Mouse (Mus musculus) hematopoietic multipotent progenitor cell, adult 10-12 weeks (in vitro differentiated cells): Measurements from ENCODE around the gene Gm42688. TPM values are rescaled to one million over a fixed set of nuclear protein-coding genes. Genes with fewer than 3 reads are reported as not detected.

Experiments
- polyA plus RNA-seq: library from polyadenylated mRNA; stranded (reverse); fragments of >175 nt; gene quantifications from 2 replicates; pipeline ENCODE4 v1.2.3, GENCODE M21; 2012; ENCODE audit warnings: low replicate concordance

Gene Gm42688
- polyA plus RNA-seq: 3.6 and 7.5 TPM in 2 replicates

GRCm38 (mm10) chr6:83101316-83101687 lies at the start of gene Gm42688, which contains the start of gene Ccdc142:
Gene Gm42688, plus strand, starts transcription at chr6:83101617.
Gene Ccdc142, plus strand, starts transcription at chr6:83101601.

GRCm38 (mm10) chr6:83054074-83054851 lies 47.2 kb upstream of the Gm42688 start, which contains the start of gene Aup1:
Gene Aup1, plus strand, starts transcription at chr6:83054521.

GRCm38 (mm10) chr6:83054871-83055431 lies 46.5 kb upstream of the Gm42688 start, which contains the start of gene Htra2:
Gene Htra2, minus strand, starts transcription at chr6:83055273.

GRCm38 (mm10) chr6:83057790-83058189 lies 43.6 kb upstream of the Gm42688 start, which contains the start of gene Dqx1:
Gene Dqx1, plus strand, starts transcription at chr6:83057844.

GRCm38 (mm10) chr6:83070247-83070310 lies 31.3 kb upstream of the Gm42688 start, which contains the start of gene Tlx2:
Gene Tlx2, minus strand, starts transcription at chr6:83070293.

GRCm38 (mm10) chr6:83077630-83078323 lies 23.6 kb upstream of the Gm42688 start, which contains the start of gene Pcgf1:
Gene Pcgf1, plus strand, starts transcription at chr6:83077869.

GRCm38 (mm10) chr6:83086121-83087035 lies 15.0 kb upstream of the Gm42688 start, which contains the start of gene Lbx2:
Gene Lbx2, plus strand, starts transcription at chr6:83086367.

GRCm38 (mm10) chr6:83108762-83109668 lies 7.6 kb downstream of the Gm42688 start, which contains the start of gene Mrpl53:
Gene Mrpl53, plus strand, starts transcription at chr6:83109040.

GRCm38 (mm10) chr6:83115011-83115671 lies 13.7 kb downstream of the Gm42688 start, which contains the start of gene Mogs:
Gene Mogs, plus strand, starts transcription at chr6:83115496.

GRCm38 (mm10) chr6:83120930-83121862 lies 19.8 kb downstream of the Gm42688 start, which contains the start of gene Wbp1:
Gene Wbp1, minus strand, starts transcription at chr6:83121559.

GRCm38 (mm10) chr6:83125331-83125730 lies 23.9 kb downstream of the Gm42688 start, which contains the start of gene Ino80b:
Gene Ino80b, minus strand, starts transcription at chr6:83125431.

GRCm38 (mm10) chr6:83134951-83135513 lies 33.6 kb downstream of the Gm42688 start, which contains the start of gene Rtkn:
Gene Rtkn, plus strand, starts transcription at chr6:83135463.

GRCm38 (mm10) chr6:83156259-83156684 lies 54.9 kb downstream of the Gm42688 start, which contains the start of the genes Wdr54 and 1700003E16Rik:
Gene Wdr54, minus strand, starts transcription at chr6:83156397.
Gene 1700003E16Rik, plus strand, starts transcription at chr6:83156404.

Other genes with a start within 250 kb of the Gm42688 start
- 5.5 and 9.5 TPM in 2 replicates for gene Sema4f, start 161.8 kb upstream of the Gm42688 start, polyA plus RNA-seq
- 2.0 and 5.3 TPM in 2 replicates for gene M1ap, start 154.7 kb upstream of the Gm42688 start, polyA plus RNA-seq
- 102 and 131 TPM in 2 replicates for gene Dok1, start 68.1 kb upstream of the Gm42688 start, polyA plus RNA-seq
- 0.51 and 1.7 TPM in 2 replicates for gene Loxl3, start 67.4 kb upstream of the Gm42688 start, polyA plus RNA-seq
- 1,215 and 2,402 TPM in 2 replicates for gene Aup1, start 47.1 kb upstream of the Gm42688 start, polyA plus RNA-seq
- 35.3 and 41.7 TPM in 2 replicates for gene Htra2, start 46.3 kb upstream of the Gm42688 start, polyA plus RNA-seq
- 0.97 and 1.3 TPM in 2 replicates for gene Dqx1, start 43.8 kb upstream of the Gm42688 start, polyA plus RNA-seq
- gene Tlx2, start 31.3 kb upstream of the Gm42688 start, polyA plus RNA-seq: 0.25 TPM in 1 of 2 replicates, not detected in the other
- gene Pcgf1, start 23.7 kb upstream of the Gm42688 start, polyA plus RNA-seq: 7.9 and 13.4 TPM in 2 replicates
- gene Lbx2, start 15.2 kb upstream of the Gm42688 start, polyA plus RNA-seq: 0.28 and 0.51 TPM in 2 replicates
- 12.7 and 12.8 TPM in 2 replicates for gene Ccdc142, start within 50 bp of the Gm42688 start, polyA plus RNA-seq
- 22.8 and 39.1 TPM in 2 replicates for gene Mrpl53, start 7.4 kb downstream of the Gm42688 start, polyA plus RNA-seq
- 89.6 and 121 TPM in 2 replicates for gene Mogs, start 13.9 kb downstream of the Gm42688 start, polyA plus RNA-seq
- 58.0 and 86.2 TPM in 2 replicates for gene Wbp1, start 19.9 kb downstream of the Gm42688 start, polyA plus RNA-seq
- gene Ino80b, start 23.8 kb downstream of the Gm42688 start, polyA plus RNA-seq: 132 and 369 TPM in 2 replicates
- gene Rtkn, start 33.8 kb downstream of the Gm42688 start, polyA plus RNA-seq: 2.3 and 7.8 TPM in 2 replicates
- gene Wdr54, start 54.8 kb downstream of the Gm42688 start, polyA plus RNA-seq: 0.18 and 0.59 TPM in 2 replicates
- 0.06 and 0.30 TPM in 2 replicates for gene 1700003E16Rik, start 54.8 kb downstream of the Gm42688 start, polyA plus RNA-seq
- gene Dctn1, start 64.3 kb downstream of the Gm42688 start, polyA plus RNA-seq: 222 and 899 TPM in 2 replicates
- gene Slc4a5, start 118.2 kb downstream of the Gm42688 start, polyA plus RNA-seq: 0.34 and 0.66 TPM in 2 replicates
- gene Mthfd2, start 224.3 kb downstream of the Gm42688 start, polyA plus RNA-seq: 6.2 and 9.7 TPM in 2 replicates
- gene Mob1a, start 224.4 kb downstream of the Gm42688 start, polyA plus RNA-seq: 146 and 421 TPM in 2 replicates
- gene Bola3, start 247.5 kb downstream of the Gm42688 start, polyA plus RNA-seq: 22.9 and 30.3 TPM in 2 replicates